Mouse (Mus musculus): ENCODE results near the gene Rasgef1b. TPM values are rescaled to one million over a fixed set of nuclear protein-coding genes. Genes with fewer than 3 reads are reported as not detected.

The Rasgef1b gene
- polyA plus RNA-seq, 1 experiment from 2014 or later = 81.3 TPM

DNA sequence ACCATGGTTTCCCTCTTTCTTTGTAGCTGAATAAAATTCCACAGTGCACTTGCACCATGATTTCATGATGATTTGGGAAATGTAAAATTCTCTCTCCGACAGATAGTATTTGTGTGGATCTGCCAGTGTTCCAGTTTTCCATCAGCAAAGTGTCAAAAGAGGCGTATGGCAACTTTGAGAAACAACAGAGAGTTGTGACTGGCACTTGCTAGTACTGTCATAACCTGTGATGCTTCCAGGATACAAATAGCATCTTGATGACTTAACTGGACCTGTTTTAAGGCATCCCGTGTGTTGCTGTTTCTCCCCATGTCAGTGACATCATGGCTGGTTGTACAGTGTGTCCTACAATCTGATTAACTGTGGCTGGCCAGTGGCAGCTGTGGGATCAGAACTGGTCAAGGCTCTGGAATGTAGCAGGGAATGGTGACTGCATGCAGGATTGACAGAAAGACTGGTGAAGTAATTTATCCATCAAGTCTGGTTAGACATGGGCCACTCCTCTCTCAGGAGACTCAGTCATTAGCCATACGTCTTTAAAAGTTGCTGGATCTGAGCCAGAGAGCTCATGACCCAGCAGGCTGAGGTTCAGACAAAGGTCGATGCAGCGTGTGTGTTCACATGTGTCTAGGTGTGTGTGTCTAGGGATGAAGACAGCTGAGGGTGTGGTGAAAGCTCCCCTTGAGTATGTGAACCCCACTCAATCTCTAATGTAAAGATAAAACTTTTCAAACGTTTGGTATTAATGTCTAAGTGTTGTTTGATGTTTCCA is 328.8 kb downstream of the Rasgef1b start:
- Histone ChIP-seq H3K27ac (no peak overlapping the region), H3K9ac (no peak overlapping the region), H3K36me3 (ENCODE audit: poor library complexity, severe bottlenecking) (no peaks in the 10 kb centered on the region), H3K27me3 (no peaks in the 10 kb centered on the region), H3K9me3 (replicated peaks) (no peaks in the 10 kb centered on the region), H3K4me1 (peaks cover 27% of the 10 kb centered on the region), H3K4me3 (no peak overlapping the region), H3K4me2 (no peak overlapping the region)
- ATAC-seq = no peak
- WGBS = 77% methylated on average over 7 of the region's 7 CpGs

GRCm38 (mm10) chr5:99398472-99399070 is 330.3 kb downstream of the Rasgef1b start:
- Histone ChIP-seq H3K4me2 (no peak overlapping the region), H3K4me1 (peaks cover 27% of the 10 kb centered on the region), H3K9me3 (replicated peaks) (no peaks in the 10 kb centered on the region), H3K27me3 (peaks cover 1% of the 10 kb centered on the region; the same call in 1 of the 2 replicates), H3K9ac (no peak overlapping the region), H3K4me3 (no peak overlapping the region), H3K36me3 (ENCODE audit: poor library complexity, severe bottlenecking) (no peaks in the 10 kb centered on the region), H3K27ac (no peak overlapping the region)
- WGBS = 76% methylated on average over 5 of the region's 5 CpGs
- no peak for ATAC-seq

- no peaks in the 10 kb centered on the region for H3K36me3 ChIP-seq (ENCODE audit: poor library complexity, severe bottlenecking)
- no peak overlapping the region for H3K27ac ChIP-seq
- 90% methylated on average over 5 of the region's 5 CpGs for WGBS
- ATAC-seq = no peak
- H3K4me1 ChIP-seq = peaks cover 10% of the 10 kb centered on the region
- no peaks in the 10 kb centered on the region for H3K9me3 ChIP-seq (replicated peaks)
- H3K9ac ChIP-seq = no peak overlapping the region
- peaks cover 10% of the 10 kb centered on the region; the same call in 1 of the 2 replicates for H3K27me3 ChIP-seq
- H3K4me2 ChIP-seq = no peak overlapping the region
- no peak overlapping the region for H3K4me3 ChIP-seq
Observed at GRCm38 (mm10) chr5:99394578-99394977, 334.3 kb downstream of the Rasgef1b start.

GRCm38 (mm10) chr5:99391525-99391924 is 337.3 kb downstream of the Rasgef1b start:
- no peaks in the 10 kb centered on the region for H3K9me3 ChIP-seq (replicated peaks)
- WGBS = 4% methylated on average over 3 of the region's 3 CpGs
- peaks cover 12% of the 10 kb centered on the region for H3K4me1 ChIP-seq
- no peak overlapping the region for H3K4me3 ChIP-seq
- no peaks in the 10 kb centered on the region for H3K36me3 ChIP-seq (ENCODE audit: poor library complexity, severe bottlenecking)
- no peak overlapping the region for H3K9ac ChIP-seq
- ATAC-seq = no peak
- no peak overlapping the region for H3K27ac ChIP-seq
- no peak overlapping the region for H3K4me2 ChIP-seq
- H3K27me3 ChIP-seq = peaks cover 26% of the 10 kb centered on the region

DNA sequence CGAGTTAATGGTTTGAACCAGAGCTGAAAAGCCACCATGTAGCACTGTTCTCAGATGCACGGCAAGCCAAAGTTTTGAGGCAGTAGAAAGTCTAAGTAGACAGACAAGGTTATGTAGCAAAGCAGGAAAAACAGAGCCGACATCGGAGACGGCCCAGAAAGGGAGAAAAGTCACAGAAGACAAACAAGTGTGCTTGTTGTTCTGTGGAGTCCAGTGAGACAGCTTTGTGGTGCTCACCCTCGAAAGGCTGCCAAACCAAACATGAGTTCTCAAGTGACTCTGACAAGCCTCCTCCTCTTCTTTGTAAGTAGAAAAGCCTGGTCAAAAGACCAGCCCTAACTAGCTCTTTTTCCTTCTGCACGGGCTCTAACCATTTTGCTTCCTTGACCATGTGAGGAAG is 338.1 kb downstream of the Rasgef1b start:
- H3K4me3 ChIP-seq = no peak overlapping the region
- WGBS = 30% methylated on average over 7 of the region's 7 CpGs
- ATAC-seq = no peak
- H3K27ac ChIP-seq = no peak overlapping the region
- peaks cover 26% of the 10 kb centered on the region for H3K27me3 ChIP-seq
- H3K9me3 ChIP-seq (replicated peaks) = no peaks in the 10 kb centered on the region
- H3K36me3 ChIP-seq (ENCODE audit: poor library complexity, severe bottlenecking) = no peaks in the 10 kb centered on the region
- no peak overlapping the region for H3K9ac ChIP-seq
- H3K4me1 ChIP-seq = peaks cover 19% of the 10 kb centered on the region
- no peak overlapping the region for H3K4me2 ChIP-seq

GRCm38 (mm10) chr5:99390314-99390713 is 338.6 kb downstream of the Rasgef1b start:
- no peak overlapping the region for H3K4me3 ChIP-seq
- H3K4me2 ChIP-seq = no peak overlapping the region
- 57% methylated on average over 3 of the region's 3 CpGs for WGBS
- no peak for ATAC-seq
- no peak overlapping the region for H3K9ac ChIP-seq
- peaks cover 26% of the 10 kb centered on the region for H3K27me3 ChIP-seq
- peaks cover 21% of the 10 kb centered on the region for H3K4me1 ChIP-seq
- H3K36me3 ChIP-seq (ENCODE audit: poor library complexity, severe bottlenecking) = no peaks in the 10 kb centered on the region
- H3K27ac ChIP-seq = no peak overlapping the region
- no peaks in the 10 kb centered on the region for H3K9me3 ChIP-seq (replicated peaks)

- WGBS = 81% methylated on average over 10 of the region's 10 CpGs
- ATAC-seq = no peak
- Histone ChIP-seq H3K4me1 (peaks cover 29% of the 10 kb centered on the region), H3K4me2 (no peak overlapping the region), H3K9ac (no peak overlapping the region), H3K9me3 (replicated peaks) (no peaks in the 10 kb centered on the region), H3K27me3 (peaks cover 32% of the 10 kb centered on the region), H3K4me3 (no peak overlapping the region), H3K27ac (no peak overlapping the region), H3K36me3 (ENCODE audit: poor library complexity, severe bottlenecking) (no peaks in the 10 kb centered on the region)
Observed at GRCm38 (mm10) chr5:99388585-99389250, 340.1 kb downstream of the Rasgef1b start.

DNA sequence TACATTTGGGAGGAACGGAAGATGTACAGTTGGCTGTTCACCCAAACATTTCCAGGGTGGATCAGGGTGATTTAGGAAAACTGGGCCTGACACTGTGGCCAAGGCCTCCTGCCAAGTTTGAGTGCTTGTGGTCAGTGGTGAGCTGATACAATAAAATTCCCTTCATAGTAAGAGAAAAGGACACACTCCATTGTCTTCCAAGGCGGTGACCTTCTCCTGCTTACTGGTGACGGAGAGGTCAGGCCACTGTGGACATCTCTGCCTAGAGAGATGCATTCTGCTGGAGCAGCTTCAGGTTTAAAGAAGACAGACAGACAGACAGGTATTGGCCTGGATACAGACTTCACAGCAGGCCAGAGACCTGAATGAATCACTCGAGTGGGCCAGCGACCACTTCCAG is 340.7 kb downstream of the Rasgef1b start:
- no peaks in the 10 kb centered on the region for H3K36me3 ChIP-seq (ENCODE audit: poor library complexity, severe bottlenecking)
- no peak overlapping the region for H3K27ac ChIP-seq
- no peak overlapping the region for H3K4me3 ChIP-seq
- peaks cover 29% of the 10 kb centered on the region for H3K4me1 ChIP-seq
- no peak overlapping the region for H3K4me2 ChIP-seq
- ATAC-seq = no peak
- no peaks in the 10 kb centered on the region for H3K9me3 ChIP-seq (replicated peaks)
- no peak overlapping the region for H3K9ac ChIP-seq
- WGBS = 65% methylated on average over 5 of the region's 5 CpGs
- H3K27me3 ChIP-seq = peaks cover 29% of the 10 kb centered on the region

GRCm38 (mm10) chr5:99387185-99387981 is 341.5 kb downstream of the Rasgef1b start:
- H3K36me3 ChIP-seq (ENCODE audit: poor library complexity, severe bottlenecking) = no peaks in the 10 kb centered on the region
- ATAC-seq = no peak
- 85% methylated on average over 17 of the region's 17 CpGs for WGBS
- H3K9me3 ChIP-seq (replicated peaks) = no peaks in the 10 kb centered on the region
- no peak overlapping the region for H3K4me3 ChIP-seq
- H3K9ac ChIP-seq = no peak overlapping the region
- no peak overlapping the region for H3K27ac ChIP-seq
- H3K4me2 ChIP-seq = no peak overlapping the region
- peaks cover 27% of the 10 kb centered on the region for H3K27me3 ChIP-seq
- H3K4me1 ChIP-seq = peaks cover 29% of the 10 kb centered on the region

DNA sequence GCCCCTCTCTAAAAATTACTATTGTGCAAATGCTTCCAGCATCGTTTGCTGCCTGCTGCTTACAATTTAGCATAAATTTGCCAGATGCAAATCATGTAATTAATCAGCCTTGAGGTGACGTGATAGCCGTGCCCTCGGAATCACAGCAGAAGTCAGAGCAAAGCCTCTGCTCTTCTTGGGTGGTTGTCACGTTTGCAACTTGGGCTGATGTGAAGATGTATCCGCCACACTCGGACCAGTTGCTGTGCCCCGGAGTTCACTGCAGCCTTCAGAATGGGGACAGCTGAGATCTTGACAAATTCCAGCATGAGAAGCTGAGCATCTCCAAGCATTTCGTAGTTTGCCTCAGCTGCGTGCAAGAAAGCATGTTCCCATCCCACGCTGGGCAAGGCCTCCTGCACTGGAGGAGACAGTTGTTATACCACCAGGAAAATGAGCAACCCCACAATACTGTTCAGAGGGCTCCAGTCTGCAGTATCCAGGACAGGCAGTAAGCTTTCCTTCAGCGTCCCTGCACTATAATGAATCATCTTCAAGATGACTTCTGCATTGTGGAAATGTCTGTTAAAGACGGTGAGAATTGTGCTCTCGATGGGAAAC is 342.5 kb downstream of the Rasgef1b start:
- WGBS = 37% methylated on average over 14 of the region's 14 CpGs
- Histone ChIP-seq H3K4me2 (no peak overlapping the region), H3K9ac (no peak overlapping the region), H3K9me3 (replicated peaks) (no peaks in the 10 kb centered on the region), H3K27ac (no peak overlapping the region), H3K4me1 (peaks cover 24% of the 10 kb centered on the region), H3K27me3 (peaks cover 27% of the 10 kb centered on the region), H3K36me3 (ENCODE audit: poor library complexity, severe bottlenecking) (no peaks in the 10 kb centered on the region), H3K4me3 (no peak overlapping the region)
- no peak for ATAC-seq

DNA sequence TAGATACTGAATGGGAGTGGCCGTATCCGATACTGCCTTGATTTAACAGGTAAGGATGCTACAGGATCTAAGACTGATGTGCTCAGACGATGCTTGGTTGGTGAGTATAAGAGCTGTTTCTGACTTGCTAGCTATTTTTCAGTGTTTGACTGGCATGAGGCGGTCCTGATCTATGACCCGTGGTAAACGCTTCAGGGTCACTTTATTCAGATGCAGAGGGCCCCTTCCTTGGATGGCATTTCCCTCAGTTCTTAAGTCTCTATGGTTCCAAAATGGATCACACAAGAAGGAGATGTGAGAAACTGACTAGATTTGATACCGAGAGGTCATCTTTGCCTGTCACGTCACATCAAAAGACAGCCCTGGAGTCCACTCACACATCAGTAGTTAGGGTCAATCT is 343.1 kb downstream of the Rasgef1b start:
- Histone ChIP-seq H3K9me3 (replicated peaks) (no peaks in the 10 kb centered on the region), H3K4me2 (no peak overlapping the region), H3K4me3 (no peak overlapping the region), H3K27me3 (peaks cover 24% of the 10 kb centered on the region), H3K9ac (no peak overlapping the region), H3K27ac (no peak overlapping the region), H3K4me1 (peaks cover 20% of the 10 kb centered on the region), H3K36me3 (ENCODE audit: poor library complexity, severe bottlenecking) (no peaks in the 10 kb centered on the region)
- ATAC-seq = no peak
- 46% methylated on average over 8 of the region's 8 CpGs for WGBS

Data from forebrain, embryonic 13.5 days (tissue).